Mouse (Mus musculus): ENCODE data around the gene Gsk3a.

The Gsk3a gene

DNA sequence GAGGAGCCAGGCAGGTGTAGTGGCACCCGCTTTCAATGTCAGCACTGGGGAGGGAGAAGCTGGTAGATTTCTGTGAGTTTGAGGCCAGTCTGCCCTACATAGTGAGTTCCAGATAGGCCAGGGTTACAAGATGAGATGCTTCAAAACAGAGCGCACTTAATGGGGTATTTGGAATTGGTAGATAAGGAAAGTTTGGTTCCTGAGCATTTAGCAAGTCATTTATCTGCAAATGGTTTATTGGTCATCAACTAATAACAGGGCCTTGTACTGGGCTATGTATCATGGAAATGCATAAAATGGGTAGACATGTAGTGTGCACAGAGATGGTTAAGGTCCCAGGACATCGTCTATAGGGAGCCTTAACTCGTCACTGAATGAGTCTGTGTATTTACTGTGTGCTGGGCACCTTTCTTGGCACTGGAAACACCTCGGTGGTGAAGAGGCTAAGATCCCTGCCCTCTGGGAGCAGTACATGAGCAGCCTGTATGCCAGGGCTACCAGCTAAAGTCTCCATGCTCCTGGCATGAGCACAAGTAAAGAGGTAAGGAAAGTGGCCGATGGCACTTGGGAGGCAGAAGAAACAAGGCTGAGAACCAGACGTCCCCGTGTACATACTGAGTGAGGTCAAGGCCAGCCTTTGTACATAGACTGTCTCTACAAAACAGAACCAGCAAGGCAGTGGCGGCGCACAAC is 15.2 kb downstream of the Gsk3a start:
- no peak for DNase-seq (ENCODE audit: low spot score in 2 of 2)

- DNase-seq (ENCODE audit: low spot score in 2 of 2) = peak; percentile 97
Observed at GRCm38 (mm10) chr7:25221102-25221883, 16.4 kb downstream of the Gsk3a start, which contains the start of gene Zfp526. Zfp526 (plus strand) TSS chr7:25221425.

- DNase-seq (ENCODE audit: low spot score in 2 of 2) = peak in 1 of 2 experiments; percentile 48
Observed at GRCm38 (mm10) chr7:25220457-25221101, 17.1 kb downstream of the Gsk3a start, which contains the start of gene Dedd2. Dedd2 (minus strand) TSS chr7:25220615.

GRCm38 (mm10) chr7:25219756-25220456 is 17.7 kb downstream of the Gsk3a start:
- peak; percentile 98 to 99 for DNase-seq (ENCODE audit: low spot score in 2 of 2)

- no peak for DNase-seq (ENCODE audit: low spot score in 2 of 2)
Observed at GRCm38 (mm10) chr7:25219416-25219750, 18.3 kb downstream of the Gsk3a start.

GRCm38 (mm10) chr7:25218705-25219415 is 18.8 kb downstream of the Gsk3a start:
- DNase-seq (ENCODE audit: low spot score in 2 of 2) = peak; percentile 66 to 85

GRCm38 (mm10) chr7:25217653-25218395 is 19.8 kb downstream of the Gsk3a start:
- DNase-seq (ENCODE audit: low spot score in 2 of 2) = peak; percentile 58 to 73

DNA sequence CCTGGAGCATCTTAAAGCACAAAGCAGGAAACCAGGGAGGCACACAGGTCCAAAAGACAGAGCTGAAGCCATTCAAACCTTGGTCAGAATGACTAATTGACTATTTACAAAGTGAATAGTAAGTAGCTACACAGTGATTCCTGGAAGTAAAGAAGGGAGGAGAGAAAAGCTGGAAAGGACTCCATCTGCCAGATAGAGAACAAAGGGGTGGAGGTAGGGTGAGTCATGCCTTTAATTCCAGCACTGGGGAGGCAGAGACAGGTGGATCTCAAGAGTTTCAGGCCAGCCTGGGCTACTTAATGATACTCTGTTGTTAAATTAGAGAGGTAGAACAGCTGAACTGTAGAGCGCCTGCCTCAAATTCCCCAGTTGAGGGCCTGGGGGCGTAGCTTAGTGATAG is 23.5 kb downstream of the Gsk3a start:
- no peak for DNase-seq (ENCODE audit: low spot score in 2 of 2)

- no peak for DNase-seq (ENCODE audit: low spot score in 2 of 2)
Observed at GRCm38 (mm10) chr7:25213099-25213498, 24.6 kb downstream of the Gsk3a start.

- DNase-seq (ENCODE audit: low spot score in 2 of 2) = no peak
Observed at GRCm38 (mm10) chr7:25210482-25210881, 27.2 kb downstream of the Gsk3a start.

DNA sequence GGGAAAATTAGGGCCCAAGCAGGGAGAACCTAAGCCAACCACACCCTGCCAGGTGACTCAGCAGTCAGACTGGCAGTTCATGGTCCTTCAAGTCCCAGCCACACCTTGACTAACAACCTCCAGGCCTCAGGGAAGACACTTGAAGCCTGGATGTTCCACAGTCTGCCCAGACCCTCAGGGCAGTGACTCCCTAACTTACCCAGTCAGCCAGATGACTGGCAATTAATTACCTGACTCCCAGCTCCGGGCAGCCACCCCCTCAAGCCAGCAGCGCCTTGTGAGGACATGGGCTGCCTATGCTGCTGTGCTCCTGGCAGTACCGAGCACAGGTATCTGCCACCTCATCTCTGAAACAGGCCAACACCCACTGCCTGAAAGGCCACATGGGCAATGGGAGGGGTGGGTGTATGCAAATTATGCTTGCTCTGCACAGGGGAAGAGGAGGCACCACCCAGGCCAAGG is 28.5 kb downstream of the Gsk3a start:
- peak; percentile 59 to 74 for DNase-seq (ENCODE audit: low spot score in 2 of 2)

DNA sequence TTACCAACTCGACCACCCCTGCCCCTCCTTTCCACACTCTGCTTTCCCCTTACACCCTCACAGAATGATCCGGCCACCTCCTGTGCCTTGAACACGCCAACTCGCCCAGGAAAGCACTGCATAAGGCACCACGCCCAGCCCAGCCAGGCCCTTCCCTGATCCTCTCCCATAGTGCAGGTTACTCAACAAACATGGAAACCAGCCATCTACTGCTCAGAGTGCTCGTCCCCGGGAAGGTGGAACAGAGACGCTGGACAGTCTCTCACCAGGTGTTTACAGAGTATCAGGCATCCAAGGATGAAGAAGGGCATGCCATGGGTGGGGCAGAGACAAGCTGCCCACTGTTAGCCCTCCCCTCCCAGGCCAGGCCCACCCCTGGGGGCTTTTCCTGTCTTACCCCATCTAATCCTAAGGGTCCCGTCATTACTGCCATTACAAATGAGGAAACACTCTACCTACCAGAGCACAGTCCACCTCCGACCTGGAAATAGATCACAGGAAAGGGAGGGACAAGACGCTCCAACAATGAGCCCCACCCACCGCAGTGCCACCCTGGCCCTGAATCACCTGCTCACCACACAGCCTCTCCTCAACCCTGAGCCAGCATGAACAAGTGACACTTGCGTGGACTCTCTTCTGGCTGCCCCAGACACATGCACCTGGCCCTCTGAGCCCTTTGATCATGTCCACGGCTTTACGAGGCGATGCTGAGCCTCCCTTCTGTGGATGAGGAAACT is 31.4 kb downstream of the Gsk3a start:
- peak in 1 of 2 experiments; percentile 67 for DNase-seq (ENCODE audit: low spot score in 2 of 2)

DNA sequence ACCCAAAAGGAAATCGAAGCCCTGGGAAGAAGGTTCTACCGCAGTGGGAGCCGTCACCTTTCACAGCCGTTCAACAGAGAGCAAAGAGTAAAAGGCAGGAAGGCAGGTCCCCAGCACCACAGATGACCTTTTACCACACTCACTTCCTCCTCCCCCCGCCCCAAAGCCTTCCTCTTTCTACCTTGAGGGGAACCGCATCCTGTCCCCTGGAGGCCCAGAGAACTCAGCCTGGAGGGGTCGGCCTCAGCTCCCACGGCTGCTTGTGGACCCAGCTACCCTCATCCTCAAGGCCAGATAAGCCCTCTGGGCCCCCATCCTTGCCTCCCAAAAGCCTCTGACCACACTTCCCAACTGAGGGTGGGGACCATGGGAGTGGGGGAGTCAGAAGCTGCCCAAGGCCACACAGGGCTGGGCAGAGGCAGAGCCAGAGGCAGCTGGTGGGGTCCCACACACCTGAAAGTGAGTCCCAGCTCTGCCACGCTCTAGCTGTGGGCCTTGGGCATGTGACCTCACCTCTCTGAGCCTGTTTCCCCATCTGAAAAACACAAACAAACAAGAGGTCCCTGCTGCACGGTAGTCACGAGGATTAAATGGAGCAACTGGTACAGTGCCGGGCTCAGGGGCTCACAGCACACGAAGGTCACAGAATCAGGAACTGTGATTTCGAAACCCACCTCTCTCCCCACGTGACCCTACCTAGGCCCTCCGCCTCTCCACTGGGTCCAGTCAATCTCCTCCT is 32.1 kb downstream of the Gsk3a start:
- DNase-seq (ENCODE audit: low spot score in 2 of 2) = peak; percentile 63 to 78

- no peak for DNase-seq (ENCODE audit: low spot score in 2 of 2)
Observed at GRCm38 (mm10) chr7:25203624-25204023, 34.0 kb downstream of the Gsk3a start.

DNA sequence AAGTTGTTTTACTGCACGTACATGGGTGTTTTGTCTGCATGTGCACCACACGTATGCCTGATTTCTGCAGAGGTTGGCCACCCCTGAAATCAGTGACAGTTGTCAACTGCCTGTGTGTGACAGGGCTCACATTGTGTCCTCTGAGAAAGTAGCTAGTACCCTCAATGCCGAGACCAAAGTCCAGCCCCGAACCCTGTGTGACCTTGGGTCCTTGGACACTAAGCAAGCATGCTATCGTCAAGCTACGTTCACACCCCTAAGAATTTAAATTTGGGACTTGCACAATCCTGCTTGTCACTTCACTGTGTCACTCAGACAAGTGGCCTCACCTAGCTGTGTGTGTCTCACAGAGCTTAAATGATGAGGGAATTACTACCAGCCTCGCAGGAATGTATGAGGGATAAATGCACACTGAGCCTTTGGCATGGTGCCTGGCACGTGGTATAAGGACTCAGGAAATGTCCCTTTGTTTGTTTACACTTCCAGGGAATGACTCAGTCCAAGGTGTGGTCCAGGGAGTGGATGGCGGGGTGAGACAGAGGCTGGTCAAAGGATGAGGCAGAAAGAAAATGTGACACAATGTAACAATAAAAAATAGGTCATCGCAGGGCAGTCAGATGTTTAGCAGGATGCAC is 40.1 kb downstream of the Gsk3a start:
- DNase-seq (ENCODE audit: low spot score in 2 of 2) = no peak

DNA sequence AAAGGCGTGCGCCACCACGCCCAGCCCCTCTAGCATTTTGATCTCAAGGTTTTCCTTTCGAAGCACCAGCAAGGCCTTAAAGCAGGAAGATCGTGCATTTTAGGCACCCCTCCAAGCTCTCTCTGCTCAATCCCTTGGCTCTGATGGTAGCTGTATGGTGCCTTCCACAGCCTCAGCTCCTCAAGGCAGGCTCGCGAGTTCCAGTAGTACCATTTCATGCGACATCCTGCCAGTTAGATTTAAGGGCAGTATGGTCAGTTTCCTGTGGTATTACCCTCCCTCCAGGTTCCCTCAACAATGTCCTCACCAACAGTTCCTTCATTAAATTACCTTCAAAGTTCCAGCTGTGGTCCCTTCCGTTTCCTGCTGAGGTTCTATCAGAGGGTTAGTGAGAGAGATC is 41.5 kb downstream of the Gsk3a start:
- DNase-seq (ENCODE audit: low spot score in 2 of 2) = no peak

- DNase-seq (ENCODE audit: low spot score in 2 of 2) = no peak
Observed at GRCm38 (mm10) chr7:25195148-25195547, 42.5 kb downstream of the Gsk3a start.

DNA sequence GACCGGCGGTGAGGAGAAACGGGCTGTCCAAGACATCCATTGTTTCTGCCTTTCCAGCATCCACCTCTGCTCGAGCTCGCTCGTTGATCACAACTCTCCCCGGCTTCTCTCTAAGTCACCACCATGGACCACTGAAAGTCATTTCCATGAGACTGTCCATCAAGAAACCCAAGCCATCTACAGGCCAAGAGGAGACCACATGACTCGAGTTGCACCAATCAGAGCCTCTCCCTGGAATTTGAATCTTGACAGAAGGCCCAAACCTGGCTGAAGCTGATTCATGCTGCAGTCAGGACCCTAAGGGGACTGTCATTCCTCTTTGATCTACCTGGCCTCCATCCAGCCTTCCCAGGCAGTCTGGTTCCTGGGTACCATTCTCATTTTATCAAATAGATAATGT is 45.5 kb downstream of the Gsk3a start:
- no peak for DNase-seq (ENCODE audit: low spot score in 2 of 2)

GRCm38 (mm10) chr7:25190806-25191205 is 46.8 kb downstream of the Gsk3a start:
- DNase-seq (ENCODE audit: low spot score in 2 of 2) = no peak
